Mouse (Mus musculus): Measurements from ENCODE around the gene Olfr308.
"Not testable (repeated sequence)": the region's sequence is repeated elsewhere in the genome, so short reads cannot be mapped to it uniquely, and the experiment has no call there.

Olfr308 gene

DNA sequence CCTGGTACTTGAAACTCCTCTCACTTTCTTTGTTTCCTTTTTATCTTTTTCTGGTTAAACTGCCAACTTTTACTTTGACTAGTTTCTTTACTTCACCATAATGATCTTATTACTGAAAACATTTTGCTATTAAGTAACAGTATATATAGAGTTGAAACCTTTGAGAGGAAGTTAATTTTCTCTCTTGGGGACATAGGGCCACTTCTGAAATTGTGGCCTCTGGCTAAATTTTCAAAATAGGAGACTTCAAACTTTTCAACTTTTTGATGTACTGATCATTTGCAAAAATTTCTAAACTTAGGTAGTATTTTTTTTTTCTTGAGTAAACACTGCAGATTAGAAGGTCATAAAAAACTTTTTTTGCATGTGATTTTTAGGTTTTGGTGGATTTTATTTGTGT lies at the start of gene Olfr308:
TSS of gene Olfr308 (minus strand) at position 101 of the 400 bp plus-strand sequence.
- no peak for DNase-seq (ENCODE audit: low spot score)

DNA sequence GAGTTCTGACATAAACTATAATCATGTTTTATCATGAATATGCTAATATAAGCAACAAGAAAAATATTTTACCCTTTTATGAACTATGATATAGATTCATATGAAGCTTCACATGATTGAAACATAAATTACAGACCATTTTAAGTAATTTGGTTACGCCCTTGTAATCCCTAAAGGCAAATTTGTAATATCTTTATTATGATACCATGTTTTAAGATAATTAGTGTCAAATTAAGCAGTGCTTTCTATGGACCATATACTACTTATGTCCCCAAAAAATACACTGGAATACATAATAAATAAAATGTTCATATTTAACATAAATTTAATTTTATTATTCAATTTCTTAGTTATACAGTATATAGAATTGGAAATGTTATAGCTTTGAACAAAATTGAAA lies 41.4 kb upstream of the Olfr308 start, which contains the start of gene Olfr305:
TSS of gene Olfr305 (minus strand) at position 101 of the 400 bp plus-strand sequence.
- no peak for DNase-seq (ENCODE audit: low spot score)

DNA sequence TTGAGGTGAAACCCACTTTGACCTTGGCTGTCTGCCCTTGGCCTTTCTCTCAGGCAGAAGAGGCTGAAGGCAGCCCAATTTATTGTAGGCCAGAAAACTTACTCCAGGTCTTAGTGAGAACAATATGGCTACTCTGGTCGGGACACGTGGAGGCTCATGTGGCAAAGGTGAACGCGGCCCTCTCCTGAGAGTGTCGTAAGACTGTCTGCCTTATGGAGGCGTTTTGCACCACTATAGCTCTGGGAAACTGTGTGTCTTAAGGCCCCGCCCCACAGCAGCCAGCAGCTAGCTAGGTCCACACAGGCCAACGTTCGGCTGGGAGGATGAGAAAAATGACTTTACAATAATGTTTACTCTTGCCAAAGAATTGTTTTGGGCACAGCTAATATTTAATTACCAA lies 20.9 kb upstream of the Olfr308 start:
- DNase-seq (ENCODE audit: low spot score) = not testable (repeated sequence)

GRCm38 (mm10) chr7:86344253-86344652 lies 18.8 kb upstream of the Olfr308 start:
- DNase-seq (ENCODE audit: low spot score) = no peak

GRCm38 (mm10) chr7:86342881-86343565 lies 17.6 kb upstream of the Olfr308 start:
- no peak for DNase-seq (ENCODE audit: low spot score)

- no peak for DNase-seq (ENCODE audit: low spot score)
These were observed 12.1 kb upstream of the Olfr308 start, which contains the start of gene Olfr307 for GRCm38 (mm10) chr7:86337486-86337885. TSS of gene Olfr307 (minus strand) at chr7:86337586.

GRCm38 (mm10) chr7:86321323-86321722 lies 4.1 kb downstream of the Olfr308 start:
- DNase-seq (ENCODE audit: low spot score) = no peak

- DNase-seq (ENCODE audit: low spot score) = no peak
These were observed 11.8 kb downstream of the Olfr308 start, which contains the start of gene Olfr309 for GRCm38 (mm10) chr7:86313608-86314007. TSS of gene Olfr309 (minus strand) at chr7:86313708.

DNA sequence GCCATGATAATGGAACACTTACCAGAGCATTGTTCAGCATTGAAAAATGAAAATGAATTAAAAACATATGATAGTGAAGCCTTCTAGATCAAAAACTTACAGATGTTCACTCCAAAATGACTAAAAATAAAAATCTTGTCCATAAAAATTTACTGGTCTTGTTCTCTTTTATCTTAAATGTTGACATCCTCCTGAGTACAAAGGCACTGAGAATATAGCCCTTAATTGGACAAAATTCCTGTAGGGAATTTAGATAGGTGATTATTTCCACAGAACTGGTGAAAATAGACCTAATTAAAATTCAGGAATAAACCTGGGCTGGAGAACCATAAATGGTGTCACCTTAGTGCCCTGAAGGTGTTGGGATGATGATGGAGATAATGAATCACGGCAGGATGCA lies 48.4 kb downstream of the Olfr308 start, which contains the start of gene Olfr310:
TSS of gene Olfr310 (minus strand) at position 101 of the 400 bp plus-strand sequence.
- DNase-seq (ENCODE audit: low spot score) = no peak

Measured in MN1 (cell line).